Mouse (Mus musculus) heart, postnatal 0 days (tissue): Measurements from ENCODE around the gene Shank3.

Experiments
- CTCF ChIP-seq: IDR thresholded peaks from 2 replicates; pipeline ENCODE4 v1.5.1; 2016; ENCODE audit warnings: antibody characterized with exemption, control low read depth, low read depth
- EP300 ChIP-seq: IDR thresholded peaks from 2 replicates; pipeline ENCODE4 v1.6.1; 2016; ENCODE audit warnings: antibody characterized with exemption, low read depth

- TF ChIP-seq CTCF: no peak
- TF ChIP-seq EP300: no peak
Measured at GRCm38 (mm10) chr15:89532924-89533842, 33.8 kb downstream of the Shank3 start.
